ENCODE assay signal across 9 mouse cellular contexts in genomic region chr2:165901127-165901384, GRCm38 (mm10). TPM values are rescaled to one million over a fixed set of nuclear protein-coding genes. Genes with fewer than 3 reads are reported as not detected.
A peak's percentile ranks its signal among the peaks of the same experiment; 100 is the strongest.
DNase-seq lines count a peak whose midpoint lies in the region; ATAC-seq lines count a peak whose summit lies in the region.
"Had no signal": no experiment of that assay in that cellular context is flagged by ENCODE, and none has a peak within 500 bp of the region (broad histone marks: within the 10 kb centered on the region; RNA-seq: fewer than 3 reads in every experiment).

No protein-coding gene starts in this region.

- no peak overlapping the region for H3K9ac ChIP-seq in heart, embryonic 13.5 days
- no peak overlapping the region for H3K9ac ChIP-seq in lung, embryonic 15.5 days
- no peak overlapping the region for H3K9ac ChIP-seq in embryonic facial prominence, embryonic 15.5 days
- 0 out of 2 replicates have a peak overlapping the region, but pooled peaks have one; percentile 38 for H3K9ac ChIP-seq in neural tube, embryonic 13.5 days

- 55% methylated on average over 3 of the region's 3 CpGs for WGBS in heart, embryonic 13.5 days
- 42% methylated on average over 3 of the region's 3 CpGs for WGBS in lung, embryonic 15.5 days
- whole genome bisulfite sequencing in embryonic facial prominence, embryonic 15.5 days = 27% methylated on average over 3 of the region's 3 CpGs
- WGBS in neural tube, embryonic 13.5 days = 26% methylated on average over 3 of the region's 3 CpGs

- H3K36me3 ChIP-seq in heart, embryonic 13.5 days = no peaks in the 10 kb centered on the region
- no peaks in the 10 kb centered on the region for H3K36me3 ChIP-seq in lung, embryonic 15.5 days
- no peaks in the 10 kb centered on the region for H3K36me3 ChIP-seq in embryonic facial prominence, embryonic 15.5 days
- H3K36me3 ChIP-seq in neural tube, embryonic 13.5 days = no peaks in the 10 kb centered on the region

- peaks cover 55% of the 10 kb centered on the region for H3K4me1 ChIP-seq in heart, embryonic 13.5 days
- H3K4me1 ChIP-seq in lung, embryonic 15.5 days = peaks cover 40% of the 10 kb centered on the region
- peaks cover 25% of the 10 kb centered on the region for H3K4me1 ChIP-seq in embryonic facial prominence, embryonic 15.5 days
- H3K4me1 ChIP-seq in neural tube, embryonic 13.5 days (replicated peaks) = peaks cover 21% of the 10 kb centered on the region

- DNase-seq in heart, adult 9 months (ENCODE audit: low spot score in 2 of 2) = no peak
- no peak for DNase-seq in lung, postnatal 10 days
- no peak for DNase-seq in adipocyte (ENCODE audit: low spot score)
- no peak for DNase-seq in gastrocnemius, postnatal 36 days
- DNase-seq: gastrocnemius, postnatal 25 days had no signal

- no peaks in the 10 kb centered on the region for H3K9me3 ChIP-seq in heart, embryonic 13.5 days
- H3K9me3 ChIP-seq in lung, embryonic 15.5 days = no peaks in the 10 kb centered on the region
- no peaks in the 10 kb centered on the region for H3K9me3 ChIP-seq in embryonic facial prominence, embryonic 15.5 days (replicated peaks)
- no peaks in the 10 kb centered on the region for H3K9me3 ChIP-seq in neural tube, embryonic 13.5 days

- intact Hi-C loops in gastrocnemius, postnatal 36 days (cut with DNase I) = loop anchor here (2.0 kb wide), 1 partner anchor 74 kb away; no protein-coding TSS in a partner anchor

- no peaks in the 10 kb centered on the region for H3K27me3 ChIP-seq in heart, embryonic 13.5 days (replicated peaks)
- no peaks in the 10 kb centered on the region for H3K27me3 ChIP-seq in lung, embryonic 15.5 days
- H3K27me3 ChIP-seq in embryonic facial prominence, embryonic 15.5 days = no peaks in the 10 kb centered on the region
- no peaks in the 10 kb centered on the region for H3K27me3 ChIP-seq in neural tube, embryonic 13.5 days

- no peak overlapping the region for H3K4me3 ChIP-seq in heart, embryonic 13.5 days
- no peak overlapping the region for H3K4me3 ChIP-seq in lung, embryonic 15.5 days
- no peak overlapping the region for H3K4me3 ChIP-seq in embryonic facial prominence, embryonic 15.5 days (replicated peaks)
- no peak overlapping the region for H3K4me3 ChIP-seq in neural tube, embryonic 13.5 days

- H3K4me2 ChIP-seq in heart, embryonic 13.5 days = no peak overlapping the region
- no peak overlapping the region for H3K4me2 ChIP-seq in lung, embryonic 15.5 days
- no peak overlapping the region for H3K4me2 ChIP-seq in embryonic facial prominence, embryonic 15.5 days (replicated peaks)
- no peak overlapping the region for H3K4me2 ChIP-seq in neural tube, embryonic 13.5 days

- ATAC-seq in heart, embryonic 13.5 days (ENCODE audit: extremely low read depth, insufficient number of reproducible peaks, low FRiP score, low TSS enrichment) = no peak
- no peak for ATAC-seq in lung, embryonic 15.5 days (ENCODE audit: borderline replicate concordance, extremely low read depth, low FRiP score, low TSS enrichment)
- no peak for ATAC-seq in embryonic facial prominence, embryonic 15.5 days (ENCODE audit: insufficient number of reproducible peaks, low FRiP score, low TSS enrichment, low read depth)
- no peak for ATAC-seq in neural tube, embryonic 13.5 days (ENCODE audit: low read depth)

- H3K27ac ChIP-seq in heart, embryonic 13.5 days (replicated peaks) = peak overlapping the region; percentile 84
- H3K27ac ChIP-seq in lung, embryonic 15.5 days = peak overlapping the region; percentile 90
- peak overlapping the region; percentile 84 for H3K27ac ChIP-seq in embryonic facial prominence, embryonic 15.5 days (replicated peaks)
- peak overlapping the region; percentile 72 for H3K27ac ChIP-seq in neural tube, embryonic 13.5 days (replicated peaks)

RNA-seq across cellular contexts. Expression of gene Zmynd8, which starts 2.2 kb away (rescaled TPM):
- 41.5 and 42.4 TPM in 2 replicates for polyA plus RNA-seq in heart, embryonic 13.5 days (2015; fragmentation: Nextera tagmentation; extraction: Ambion mirVana)
- polyA plus RNA-seq in lung, embryonic 15.5 days (2015; fragmentation: Nextera tagmentation; extraction: Ambion mirVana) = 44.7 and 46.0 TPM in 2 replicates
- 50.4 and 50.9 TPM in 2 replicates for polyA plus RNA-seq in embryonic facial prominence, embryonic 15.5 days (2015; fragmentation: Nextera tagmentation; extraction: Ambion mirVana)
- 69.0 and 73.2 TPM in 2 replicates for polyA plus RNA-seq in neural tube, embryonic 13.5 days (2015; fragmentation: Nextera tagmentation; extraction: Ambion mirVana)
- 10 to 100 TPM; 12.7 to 17.3 TPM for total RNA-seq in gastrocnemius, postnatal 36 days (2021)
